Mouse (Mus musculus): ENCODE measurements at regions not wholly inside any gene's neighbourhood (a gene's known extent, or its start where the extent isn't known, plus 50 kb on each side); places are given as distances from the start of the nearest gene placed in this dataset.
"Not testable (repeated sequence)": the region's sequence is repeated elsewhere in the genome, so short reads cannot be mapped to it uniquely, and the experiment has no call there.

GRCm38 (mm10) chr6:70517932-70518331 is 274.1 kb downstream of the Rpia start:
- no peak for DNase-seq (ENCODE audit: low read depth)

DNA sequence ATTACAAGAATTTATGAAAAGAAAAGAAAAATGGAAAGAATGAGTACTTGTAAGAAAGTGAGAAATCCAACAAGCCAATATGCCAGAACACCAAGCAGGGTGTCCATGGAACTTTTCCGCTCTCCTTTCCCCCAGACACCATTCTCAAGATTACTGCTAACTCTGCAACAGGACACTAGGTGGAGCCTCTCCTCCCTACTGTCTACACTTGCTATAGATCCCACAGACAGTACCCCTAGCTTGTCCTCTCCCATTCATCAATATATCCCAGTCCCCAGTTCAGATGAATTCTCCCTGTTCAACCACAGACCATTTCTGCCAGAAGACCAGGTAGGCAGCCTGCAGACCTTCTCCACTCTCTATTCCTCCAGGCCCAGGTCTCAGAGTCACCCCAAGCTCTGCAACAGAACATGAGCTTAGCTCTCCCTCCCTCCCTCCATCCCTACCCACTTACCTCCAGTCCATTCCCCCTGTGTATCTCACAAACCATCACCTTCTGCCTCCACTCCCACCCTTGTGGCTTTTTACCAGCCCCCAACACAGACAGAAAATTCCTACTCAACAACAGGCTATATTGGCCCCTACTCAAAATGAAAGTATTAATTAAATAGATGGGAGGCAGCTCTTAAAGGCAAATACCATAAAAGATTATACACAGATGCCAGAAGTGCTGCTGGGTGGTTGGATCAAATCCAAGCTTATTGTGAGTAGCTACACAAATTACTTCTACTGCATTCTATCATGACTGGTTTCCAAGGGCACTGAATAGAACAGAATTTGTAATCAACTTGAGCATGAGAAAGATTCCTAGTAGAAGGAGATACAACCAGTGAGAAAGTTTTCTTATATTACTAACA is 323.2 kb downstream of the Rpia start:
- peak; percentile 10 for DNase-seq (ENCODE audit: low read depth)

- no peak for DNase-seq (ENCODE audit: low read depth)
Observed at GRCm38 (mm10) chr6:70457279-70457678, 334.8 kb downstream of the Rpia start.

GRCm38 (mm10) chr6:70434739-70435138 is 357.3 kb downstream of the Rpia start:
- not testable (repeated sequence) for DNase-seq (ENCODE audit: low read depth)

- not testable (repeated sequence) for DNase-seq (ENCODE audit: low read depth)
Observed at GRCm38 (mm10) chr6:70406290-70406689, 385.7 kb downstream of the Rpia start.

GRCm38 (mm10) chr6:70389850-70390249 is 402.2 kb downstream of the Rpia start:
- not testable (repeated sequence) for DNase-seq (ENCODE audit: low read depth)

- DNase-seq (ENCODE audit: low read depth): not testable (repeated sequence)
Observed at GRCm38 (mm10) chr6:70386396-70386795, 405.6 kb downstream of the Rpia start.

DNA sequence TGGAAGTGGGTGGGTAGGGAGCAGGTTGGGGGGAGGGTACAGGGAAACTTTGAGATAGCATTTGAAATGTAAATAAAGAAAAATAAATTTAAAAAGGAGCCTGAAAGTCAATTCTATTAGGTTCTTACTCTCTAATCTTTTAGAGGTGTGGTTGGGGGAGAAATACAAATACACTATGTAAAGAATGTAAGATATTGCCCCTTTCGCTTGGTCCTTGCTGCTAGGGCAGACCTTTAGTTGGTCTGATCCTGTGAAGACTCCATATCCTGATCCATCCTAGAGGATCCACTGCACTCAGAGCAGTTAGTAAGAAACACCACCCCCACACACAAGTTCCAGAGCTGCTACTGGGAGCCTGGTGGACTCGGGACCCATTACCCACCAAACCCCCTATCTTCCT is 412.7 kb downstream of the Rpia start:
- not testable (repeated sequence) for DNase-seq (ENCODE audit: low read depth)

DNA sequence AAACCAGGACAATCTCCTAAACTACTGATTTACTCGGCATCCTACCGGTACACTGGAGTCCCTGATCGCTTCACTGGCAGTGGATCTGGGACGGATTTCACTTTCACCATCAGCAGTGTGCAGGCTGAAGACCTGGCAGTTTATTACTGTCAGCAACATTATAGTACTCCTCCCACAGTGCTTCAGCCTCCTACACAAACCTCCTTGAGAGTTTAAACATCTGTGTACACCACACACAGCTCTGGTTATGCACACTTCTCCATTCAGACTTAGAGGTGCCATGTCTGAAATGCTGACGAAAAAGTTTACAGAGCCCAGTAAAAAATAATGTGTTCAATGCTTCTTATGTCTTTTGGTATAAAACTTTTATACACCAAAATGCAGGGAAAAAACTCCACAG is 420.2 kb downstream of the Rpia start:
- DNase-seq (ENCODE audit: low read depth): not testable (repeated sequence)

DNA sequence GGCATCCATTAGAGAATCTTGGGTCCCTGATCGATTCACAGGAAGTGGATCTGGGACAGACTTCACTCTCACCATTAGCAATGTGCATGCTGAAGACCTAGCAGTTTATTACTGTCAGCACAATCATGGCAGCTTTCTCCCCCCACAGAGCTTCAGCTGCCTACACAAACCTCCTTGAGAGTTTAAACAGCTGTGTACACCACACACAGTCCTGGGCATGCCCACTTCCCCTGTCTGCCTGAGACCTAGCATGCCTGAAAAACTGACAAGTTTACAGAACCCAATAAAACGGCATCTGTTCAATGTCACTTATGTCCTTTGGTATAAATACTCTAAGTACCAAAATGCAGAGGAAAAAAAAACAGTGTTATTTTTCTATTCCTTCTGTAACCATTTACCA is 435.7 kb downstream of the Rpia start:
- DNase-seq (ENCODE audit: low read depth): no peak

- peak; percentile 1 for DNase-seq (ENCODE audit: low read depth)
Observed at GRCm38 (mm10) chr6:70342147-70342546, 449.9 kb downstream of the Rpia start.

DNA sequence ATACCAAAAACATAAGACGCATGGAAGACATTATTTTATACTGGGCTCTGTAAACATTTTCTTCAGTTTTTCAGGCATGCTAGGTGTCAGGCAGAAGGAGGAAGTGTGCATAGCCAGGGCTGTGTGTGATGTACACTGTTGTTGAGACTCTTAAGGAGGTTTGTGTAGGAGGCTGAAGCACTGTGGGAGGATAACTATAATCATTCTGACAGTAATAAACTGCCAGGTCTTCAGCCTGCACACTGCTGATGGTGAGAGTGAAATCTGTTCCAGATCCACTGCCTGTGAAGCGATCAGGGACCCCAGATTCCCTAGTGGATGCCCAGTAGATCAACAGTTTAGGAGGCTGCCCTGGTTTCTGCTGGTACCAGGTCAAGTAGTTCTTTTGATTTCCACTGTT is 451.3 kb downstream of the Rpia start:
- DNase-seq (ENCODE audit: low read depth): not testable (repeated sequence)

- DNase-seq (ENCODE audit: low read depth): no peak
Observed at GRCm38 (mm10) chr6:70315318-70315717, 476.7 kb downstream of the Rpia start.

GRCm38 (mm10) chr6:70314667-70315066 is 477.4 kb downstream of the Rpia start:
- peak; percentile 0 for DNase-seq (ENCODE audit: low read depth)

DNA sequence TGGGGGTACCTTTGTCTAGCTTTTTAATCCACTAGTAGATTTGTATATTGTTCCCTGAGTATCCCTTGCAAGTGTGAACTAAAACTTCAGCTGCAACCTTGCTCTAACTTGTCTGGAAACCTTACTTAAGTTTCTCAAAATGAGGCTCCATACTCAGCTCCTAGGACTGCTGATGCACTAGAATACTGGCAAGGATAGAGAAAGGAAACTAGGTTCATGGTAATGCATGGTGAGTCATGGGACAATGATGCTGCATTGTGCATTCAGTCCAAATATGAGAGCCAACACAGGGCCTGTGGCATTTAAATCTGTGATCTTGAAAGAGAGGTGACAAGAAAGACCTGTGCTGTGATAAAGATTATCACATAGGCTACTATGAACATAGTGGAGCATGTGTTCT is 490.9 kb downstream of the Rpia start:
- DNase-seq (ENCODE audit: low read depth): not testable (repeated sequence)

GRCm38 (mm10) chr6:70260227-70260626 is 531.8 kb downstream of the Rpia start:
- not testable (repeated sequence) for DNase-seq (ENCODE audit: low read depth)

GRCm38 (mm10) chr6:70240167-70240566 is 551.9 kb downstream of the Rpia start:
- not testable (repeated sequence) for DNase-seq (ENCODE audit: low read depth)

GRCm38 (mm10) chr6:70227166-70227565 is 564.9 kb downstream of the Rpia start:
- no peak for DNase-seq (ENCODE audit: low read depth)

DNA sequence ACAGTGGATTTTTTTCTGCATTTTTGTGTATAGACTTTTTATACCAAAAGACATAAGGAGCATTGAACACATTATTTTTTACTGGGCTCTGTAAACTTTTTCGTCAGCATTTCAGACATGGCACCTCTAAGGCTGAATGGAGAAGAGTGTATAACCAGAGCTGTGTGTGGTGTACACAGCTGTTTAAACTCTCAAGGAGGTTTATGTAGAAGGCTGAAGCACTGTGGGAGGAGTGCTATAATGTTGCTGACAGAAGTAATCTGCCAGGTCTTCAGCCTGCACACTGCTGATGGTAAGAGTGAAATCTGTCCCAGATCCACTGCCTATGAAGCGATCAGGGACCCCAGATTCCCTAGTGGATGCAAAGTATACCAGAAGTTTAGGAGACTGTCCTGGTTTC is 575.4 kb downstream of the Rpia start:
- DNase-seq (ENCODE audit: low read depth): not testable (repeated sequence)

GRCm38 (mm10) chr6:70215781-70216180 is 576.3 kb downstream of the Rpia start:
- not testable (repeated sequence) for DNase-seq (ENCODE audit: low read depth)

Data from 416B (cell line).